Mouse (Mus musculus): Measurements from ENCODE around the gene Prcd.
"Not testable (repeated sequence)": the region's sequence is repeated elsewhere in the genome, so short reads cannot be mapped to it uniquely, and the experiment has no call there.

Gene Prcd

DNA sequence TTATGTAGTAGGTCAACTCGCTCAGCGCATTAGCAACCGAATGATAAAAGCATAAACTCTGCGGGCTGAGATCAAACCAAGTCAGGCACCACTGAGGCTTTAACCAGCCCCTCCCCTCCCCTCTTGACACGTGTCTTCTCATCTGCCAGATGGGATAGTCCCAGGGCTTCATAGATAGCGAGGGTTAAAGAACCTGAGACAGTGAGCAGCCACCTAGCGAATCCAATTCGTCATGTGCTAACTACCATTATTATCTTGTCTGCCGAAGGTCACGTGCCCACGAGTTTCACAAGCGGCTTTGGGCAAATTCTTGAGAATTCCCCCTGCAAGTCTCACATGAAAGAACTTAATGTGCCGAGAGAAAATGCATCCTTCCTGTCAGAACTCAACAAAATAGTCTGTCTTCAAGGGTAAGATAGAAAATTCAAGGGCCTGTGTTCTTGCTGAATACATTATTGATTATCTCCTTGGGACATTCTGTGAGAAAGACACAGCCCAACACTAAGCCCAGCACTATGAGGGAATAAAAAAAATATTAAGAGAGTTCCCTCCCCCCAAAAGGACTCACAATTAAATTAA, 16.5 kb downstream of the Prcd start:
- DNase-seq (ENCODE audit: low spot score), result no peak

DNA sequence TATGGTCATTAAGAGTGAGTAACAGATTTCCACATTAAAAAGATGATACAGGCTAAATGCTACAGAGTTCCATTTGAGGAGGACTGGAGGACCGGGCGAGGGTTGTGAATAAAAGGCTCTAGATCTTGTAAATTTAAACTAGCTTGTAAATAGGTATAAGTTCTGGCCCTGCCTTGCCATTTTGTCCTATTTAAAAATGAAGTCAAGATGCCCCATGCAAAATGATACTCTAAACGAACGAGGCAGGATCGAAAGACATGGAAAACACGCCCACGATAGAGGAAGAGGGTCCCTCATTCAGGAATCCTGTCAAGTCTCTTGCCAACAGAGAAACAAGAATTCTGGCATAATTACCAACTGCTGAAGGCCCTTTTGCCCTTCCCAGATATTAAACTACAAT, 17.1 kb downstream of the Prcd start:
- no peak for DNase-seq (ENCODE audit: low spot score)

DNA sequence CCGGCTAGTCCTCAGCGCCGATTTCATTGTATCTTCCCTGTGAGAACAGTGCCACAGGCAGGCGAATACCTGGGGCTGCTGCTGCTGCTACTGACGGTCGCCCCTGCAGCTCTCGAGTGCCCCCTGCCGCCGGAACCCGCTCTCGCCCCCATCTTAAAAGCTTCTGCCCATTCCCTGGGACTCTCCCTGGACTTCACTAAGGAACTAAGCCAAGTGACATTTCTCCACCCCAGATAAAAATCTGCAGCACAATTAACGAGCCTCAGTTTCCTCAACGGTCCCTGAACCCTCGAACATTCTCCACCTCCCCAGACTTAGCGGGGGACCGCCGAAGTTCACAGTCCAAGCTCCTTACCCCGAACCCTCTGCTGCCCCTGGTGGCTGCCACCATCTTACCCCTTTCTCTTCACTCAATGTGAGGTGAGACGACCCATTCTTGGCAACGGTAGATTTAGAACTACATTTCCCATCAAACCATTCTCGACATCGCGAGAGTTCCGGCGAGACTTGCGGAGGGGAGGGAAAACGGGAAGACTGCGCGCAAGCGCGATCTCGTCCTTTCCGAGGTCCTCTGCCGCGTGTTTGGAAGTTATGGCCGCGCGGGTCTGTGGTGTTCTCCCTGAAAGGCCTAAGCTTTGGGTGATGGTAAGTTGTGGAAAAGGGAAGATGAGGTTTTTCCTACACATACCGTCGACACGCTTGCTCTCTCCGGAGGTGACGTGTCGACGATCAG, 17.9 kb downstream of the Prcd start:
- peak; percentile 97 for DNase-seq (ENCODE audit: low spot score)

DNA sequence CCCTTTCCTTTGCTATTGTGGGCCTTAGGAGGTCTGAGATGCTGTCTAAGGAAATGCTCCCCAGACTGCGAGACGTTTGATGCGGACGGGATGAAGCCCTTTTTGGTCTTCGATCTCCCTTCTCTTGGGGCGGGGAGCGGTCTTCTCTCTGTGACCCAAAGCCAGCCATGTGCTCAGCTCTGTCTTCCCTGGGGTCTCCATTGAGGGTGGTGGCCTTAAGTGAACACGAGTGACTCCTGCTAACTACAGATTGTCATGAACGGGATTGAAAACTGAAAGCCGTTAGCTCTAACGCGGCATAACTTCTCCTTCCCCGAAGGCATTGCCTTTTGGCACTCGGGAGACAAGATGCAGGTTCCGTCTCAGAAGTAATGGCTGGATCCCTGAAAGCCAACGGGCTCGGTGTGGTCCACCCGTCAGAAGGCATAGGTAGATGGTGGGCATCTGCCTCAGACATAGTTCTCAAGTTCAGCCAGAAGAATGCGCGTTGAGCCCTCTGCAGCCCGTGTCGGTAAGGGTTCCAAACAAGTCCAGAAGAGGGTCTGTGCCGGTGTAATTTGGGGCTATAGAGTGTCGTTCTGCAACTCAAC, 18.6 kb downstream of the Prcd start:
- DNase-seq (ENCODE audit: low spot score), result no peak

DNA sequence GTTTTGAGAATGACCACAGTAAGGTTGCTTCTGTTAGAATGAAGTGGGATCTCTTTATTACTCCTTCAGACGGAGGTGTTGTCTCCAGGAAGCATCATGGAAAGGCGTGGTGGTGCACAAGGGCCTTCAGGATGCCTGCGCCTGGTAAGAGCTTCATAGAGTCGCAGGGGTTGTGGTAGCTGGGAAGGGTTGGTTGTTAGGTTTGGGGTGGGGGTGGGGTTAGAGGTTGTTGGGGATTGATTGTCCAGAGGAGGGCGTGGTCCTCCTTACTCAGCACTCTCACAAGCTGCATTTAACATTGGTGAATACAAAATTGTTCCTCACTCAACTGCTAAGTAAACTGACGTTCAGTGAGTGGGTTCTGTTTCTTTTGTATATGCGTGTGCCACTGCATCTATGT, 19.3 kb downstream of the Prcd start:
- DNase-seq (ENCODE audit: low spot score), result no peak

DNA sequence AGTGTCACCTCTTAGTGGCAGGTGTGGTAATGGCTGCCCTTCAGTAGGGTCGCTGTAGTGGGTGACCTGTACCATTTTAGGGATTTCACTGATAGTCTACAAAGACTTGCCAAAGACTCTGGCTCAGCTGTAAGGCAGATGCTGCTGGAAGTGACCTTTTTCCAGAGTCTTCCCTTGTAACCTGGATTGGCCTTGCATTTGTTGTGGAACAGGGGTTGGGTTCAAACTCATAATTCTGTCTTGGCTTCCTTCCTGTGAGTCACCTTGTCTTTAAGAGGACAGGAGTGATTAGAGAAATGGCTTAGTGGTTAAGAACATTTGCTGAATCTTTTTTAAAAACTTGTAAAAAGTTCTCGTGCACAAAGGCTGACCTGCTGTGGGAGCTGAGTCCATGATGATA, 20.1 kb downstream of the Prcd start:
- no peak for DNase-seq (ENCODE audit: low spot score)

DNA sequence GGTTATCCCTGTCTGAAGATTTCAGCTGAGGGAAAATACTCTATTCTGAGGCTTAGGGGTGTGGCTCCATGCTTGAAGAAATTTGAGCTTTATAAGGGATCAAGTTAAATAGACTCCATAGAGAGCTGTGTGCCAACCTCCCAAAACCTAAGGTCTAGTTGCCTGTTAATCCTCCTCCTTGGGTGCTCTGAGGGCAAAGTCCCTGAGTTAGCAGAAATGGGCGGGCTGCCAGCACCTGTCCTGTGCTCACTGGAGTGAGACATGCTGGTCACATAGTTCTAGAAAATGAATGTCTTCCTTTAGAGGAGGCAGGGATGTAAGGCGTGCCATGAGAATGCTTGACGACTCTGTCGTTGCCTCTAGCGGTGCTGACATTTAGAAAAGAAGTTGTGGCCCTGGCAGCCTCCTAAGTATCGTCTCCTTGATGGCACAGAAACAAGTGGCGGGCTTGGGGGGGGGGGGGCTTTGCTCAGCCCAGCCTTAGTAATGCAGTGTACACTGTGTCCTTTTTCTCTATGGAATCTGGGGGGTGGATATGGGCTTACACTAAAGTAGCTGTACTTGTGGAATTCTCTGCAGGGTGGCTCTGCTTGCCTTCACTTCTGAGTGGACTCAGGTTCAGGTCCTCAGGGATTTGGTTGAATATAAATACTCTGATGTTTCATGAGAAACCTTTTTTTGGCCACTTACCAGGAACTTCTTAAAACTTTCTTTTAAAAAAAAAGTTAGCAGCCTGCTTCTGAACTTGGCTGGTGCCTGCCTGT, 21.5 kb downstream of the Prcd start:
- peak; percentile 63 for DNase-seq (ENCODE audit: low spot score)

DNA sequence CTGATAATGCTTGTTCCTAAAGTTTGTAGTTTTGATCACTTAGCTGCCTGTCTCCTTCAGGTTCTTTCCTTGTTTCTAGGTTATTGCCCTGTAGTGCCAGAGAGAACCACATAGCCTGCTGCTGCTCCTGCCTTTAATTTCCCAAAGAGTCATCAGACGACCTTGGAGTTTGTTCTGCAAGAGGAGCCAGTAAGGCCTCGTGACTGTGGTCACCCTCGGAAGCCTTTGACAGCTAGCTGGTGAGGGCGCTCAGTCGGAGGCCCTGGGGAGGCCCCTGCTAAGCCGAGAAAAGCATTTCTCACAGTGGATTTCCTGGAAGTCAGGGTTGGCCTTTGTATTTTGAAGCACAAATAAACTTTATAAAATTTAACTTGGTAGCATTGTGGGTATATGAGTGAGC, 22.1 kb downstream of the Prcd start:
- DNase-seq (ENCODE audit: low spot score), result not testable (repeated sequence)

DNA sequence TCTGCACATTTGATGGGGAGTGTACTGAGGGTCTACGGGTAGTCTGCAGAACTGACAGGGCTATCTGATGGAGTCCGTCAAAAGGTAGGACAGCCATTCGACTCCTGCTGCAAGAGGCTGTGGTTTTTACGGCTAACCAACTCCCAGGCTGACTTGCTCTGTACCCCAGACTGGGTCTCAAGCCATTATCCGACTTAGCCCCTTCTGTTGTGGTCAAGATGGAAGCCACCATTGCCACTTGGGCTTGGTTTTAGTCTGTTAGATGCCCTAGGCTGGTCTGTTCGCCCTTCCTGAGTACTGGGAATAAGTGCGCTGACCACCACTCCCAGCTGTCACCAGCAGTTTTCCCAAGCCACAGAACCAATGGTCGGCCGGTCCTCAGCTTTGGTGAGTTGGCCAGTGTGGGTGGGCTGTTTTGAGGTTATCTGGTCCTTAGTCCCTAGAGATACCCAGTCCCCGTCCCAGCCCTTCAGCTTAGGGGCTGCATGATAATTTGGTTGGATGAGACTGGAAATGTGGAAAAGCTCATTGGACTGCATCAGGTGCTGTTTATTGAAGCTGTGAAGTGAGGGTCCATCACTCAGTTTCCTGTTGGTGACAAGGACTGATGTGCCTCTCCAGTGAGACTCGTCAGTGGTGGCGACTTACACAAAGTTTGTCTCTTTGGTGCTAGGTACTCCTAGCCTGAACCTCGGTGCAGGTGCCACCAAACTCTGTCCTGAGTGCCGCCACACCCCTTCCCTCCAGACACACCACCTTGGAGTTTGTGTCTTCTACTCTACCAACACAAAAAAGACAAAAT, 23.0 kb downstream of the Prcd start:
- DNase-seq (ENCODE audit: low spot score), result no peak

DNA sequence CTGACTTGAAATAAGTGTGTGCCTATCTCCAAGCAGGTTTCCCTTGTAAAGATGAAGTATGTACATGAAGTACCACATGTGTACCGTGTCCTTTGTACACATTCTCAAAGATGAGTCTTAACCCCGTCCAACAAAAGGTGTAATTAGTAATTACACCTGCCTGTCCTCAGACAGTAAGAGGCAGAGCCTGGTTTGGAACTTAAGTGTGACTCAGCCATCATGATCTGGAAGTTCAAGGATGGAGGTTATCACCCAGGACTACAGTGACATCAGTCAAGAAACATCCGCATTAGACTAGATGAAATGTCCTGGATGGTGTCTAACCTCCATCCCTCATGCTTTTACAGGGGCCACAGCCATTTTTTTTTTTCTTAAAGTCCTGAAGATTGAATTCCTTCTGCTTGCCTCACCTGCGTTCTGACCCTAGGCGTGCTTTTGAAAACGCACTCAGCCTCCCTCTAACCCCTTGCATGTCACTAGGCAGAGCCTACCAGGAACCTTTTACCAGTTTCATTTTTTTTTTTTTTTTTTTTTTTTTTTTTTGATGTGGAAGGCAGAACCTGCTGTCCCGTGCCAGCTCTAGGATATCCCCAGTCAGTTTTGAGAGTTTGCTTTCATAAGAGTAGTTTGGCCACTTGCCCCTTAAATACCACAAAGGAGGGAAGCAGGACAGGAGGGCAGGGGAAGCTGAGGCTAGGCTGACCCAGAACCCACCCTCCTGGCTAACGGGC, 24.5 kb downstream of the Prcd start:
- no peak for DNase-seq (ENCODE audit: low spot score)

DNA sequence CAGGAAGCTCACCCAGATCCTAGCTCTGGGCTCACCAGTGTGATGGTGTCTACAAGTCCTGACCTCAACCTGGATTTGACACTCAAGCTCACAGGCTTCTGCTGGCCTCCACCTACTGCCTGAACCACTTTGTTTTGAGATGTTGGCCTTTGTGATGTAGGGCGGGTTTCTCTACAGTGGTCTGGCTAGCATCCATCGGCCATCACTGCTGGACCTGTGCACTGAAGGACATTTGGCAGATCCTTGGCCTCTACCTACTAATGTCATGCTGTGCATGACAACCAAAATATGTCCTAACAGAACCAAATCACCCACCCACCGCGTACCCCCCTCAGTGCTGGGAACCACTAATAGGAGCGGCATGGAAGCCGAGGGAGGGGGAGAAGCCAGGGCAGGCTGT, 25.8 kb downstream of the Prcd start:
- DNase-seq (ENCODE audit: low spot score), result no peak

DNA sequence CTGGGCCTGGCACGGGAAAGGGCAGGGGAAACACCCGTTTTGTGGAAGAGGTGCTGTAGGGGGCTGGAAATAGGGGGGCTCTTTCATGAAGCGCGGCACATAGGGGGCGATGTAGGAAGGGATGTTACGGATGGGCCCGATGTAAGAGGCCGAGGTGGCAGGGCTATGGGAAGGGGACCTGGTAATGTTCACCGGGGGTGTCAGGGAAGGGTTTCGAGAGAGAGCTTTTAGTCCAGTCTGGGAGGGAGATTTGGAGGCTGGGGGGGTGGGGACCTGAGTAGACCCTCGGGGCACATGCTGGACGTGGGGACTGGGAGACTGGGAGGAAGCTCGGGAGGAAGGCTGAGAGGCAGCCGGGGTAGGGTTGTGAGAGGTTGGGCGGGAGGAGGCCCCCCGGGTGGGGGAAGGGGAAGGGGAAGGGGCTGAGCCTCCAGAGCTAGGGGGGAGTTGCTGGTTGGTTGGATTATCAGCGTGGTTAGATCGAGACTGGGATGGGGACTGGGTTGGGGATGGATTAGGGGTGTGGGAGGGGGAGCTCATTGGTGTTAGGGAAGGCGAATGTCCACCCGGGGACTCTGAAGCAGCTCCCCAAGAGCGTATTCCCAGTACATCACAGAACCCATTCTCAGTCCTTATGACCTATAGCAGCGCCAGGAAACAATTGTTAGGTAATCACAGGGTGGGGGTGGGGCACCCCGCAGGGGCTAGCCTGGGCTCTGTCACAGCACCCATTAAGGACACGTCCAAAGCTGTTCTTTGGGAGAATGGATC, 27.2 kb downstream of the Prcd start:
- no peak for DNase-seq (ENCODE audit: low spot score)

DNA sequence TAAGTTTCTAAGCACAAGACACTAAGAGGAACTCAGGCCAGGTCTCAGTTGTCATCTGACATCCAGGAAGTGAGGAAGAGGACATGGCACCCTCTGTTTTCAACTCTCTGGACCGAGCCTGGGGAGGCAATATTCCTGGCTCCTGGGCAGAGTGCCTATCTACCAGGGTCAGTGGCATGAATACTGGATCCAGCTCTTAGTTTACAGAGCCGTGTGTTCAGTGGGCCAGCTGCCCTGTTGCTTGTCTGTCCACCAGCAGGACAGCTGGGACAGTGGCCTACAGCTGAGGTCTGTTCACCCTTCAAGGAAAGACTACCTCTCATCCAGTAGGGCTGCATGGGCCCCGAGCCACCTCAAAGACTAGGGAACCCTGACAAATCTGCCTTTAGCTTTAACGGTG, 27.8 kb downstream of the Prcd start:
- DNase-seq (ENCODE audit: low spot score), result no peak

DNA sequence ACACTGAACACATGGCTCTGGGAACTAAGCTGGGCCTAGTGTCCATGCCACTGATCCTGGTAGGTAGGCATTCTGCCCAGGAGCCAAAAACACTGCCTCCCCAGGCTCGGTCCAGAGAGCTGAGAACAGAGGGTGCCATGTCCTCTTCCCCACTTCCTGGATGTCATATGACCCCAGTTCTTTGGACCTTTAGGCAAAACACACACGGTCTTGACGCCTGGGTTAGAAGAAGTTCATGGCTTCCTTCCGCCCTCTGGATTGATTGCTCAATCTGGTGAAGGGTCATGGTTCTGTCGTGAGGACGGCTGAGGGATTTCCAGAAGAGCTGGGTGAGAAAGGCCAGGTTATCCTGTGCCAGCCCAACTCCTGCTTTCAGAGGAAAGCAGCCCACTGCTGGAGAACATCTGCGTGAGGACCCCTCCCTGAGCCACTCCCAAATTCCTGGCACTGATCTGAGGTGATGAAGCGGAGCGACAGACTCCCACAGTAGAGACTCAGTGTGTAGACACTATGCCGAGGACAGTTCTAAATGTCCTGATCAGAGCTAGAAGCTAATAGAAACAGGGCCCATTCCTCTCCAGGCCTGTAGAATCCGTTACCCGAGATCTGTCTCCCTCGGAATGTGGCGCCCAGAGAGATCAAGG, 29.3 kb downstream of the Prcd start:
- no peak for DNase-seq (ENCODE audit: low spot score)

DNA sequence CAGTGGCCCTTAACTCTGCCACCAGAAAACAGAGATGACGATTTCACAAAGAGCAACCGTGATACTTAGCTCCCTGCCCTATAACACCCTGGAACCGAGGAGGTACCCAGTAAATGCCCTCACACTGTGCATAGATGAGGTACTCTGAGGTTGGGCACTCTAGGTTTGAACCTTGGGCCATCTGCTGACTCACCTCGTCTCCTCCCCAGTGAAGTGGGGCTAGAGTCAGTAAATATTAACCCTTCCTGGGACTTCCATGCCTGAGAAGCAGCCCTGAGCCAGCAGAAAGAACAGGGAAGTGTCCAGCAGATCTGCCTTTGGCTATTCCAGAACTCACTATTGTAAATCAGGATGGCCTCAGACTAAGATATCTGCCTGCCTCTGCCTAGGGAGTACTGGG, 30.4 kb downstream of the Prcd start:
- no peak for DNase-seq (ENCODE audit: low spot score)

DNA sequence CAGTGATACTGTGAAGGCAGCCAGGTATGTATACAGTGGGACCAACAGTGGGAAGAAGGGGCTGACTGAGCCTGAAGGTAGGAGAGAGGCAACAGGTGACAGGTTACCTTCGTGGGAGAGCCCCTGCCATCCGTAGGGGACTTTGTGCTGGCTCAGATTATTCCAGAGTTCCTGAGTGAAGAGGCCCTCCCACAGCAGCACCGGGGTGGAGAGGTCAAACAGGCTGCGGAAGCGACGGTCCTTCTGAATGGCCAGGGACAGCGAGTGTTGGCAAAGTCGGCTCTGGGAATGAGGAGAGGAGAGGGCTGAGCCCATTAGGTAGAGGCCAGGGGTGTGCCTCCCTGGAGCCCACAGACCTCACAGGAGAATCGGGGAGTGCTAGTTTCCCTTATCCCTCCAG, 32.4 kb downstream of the Prcd start:
- no peak for DNase-seq (ENCODE audit: low spot score)

DNA sequence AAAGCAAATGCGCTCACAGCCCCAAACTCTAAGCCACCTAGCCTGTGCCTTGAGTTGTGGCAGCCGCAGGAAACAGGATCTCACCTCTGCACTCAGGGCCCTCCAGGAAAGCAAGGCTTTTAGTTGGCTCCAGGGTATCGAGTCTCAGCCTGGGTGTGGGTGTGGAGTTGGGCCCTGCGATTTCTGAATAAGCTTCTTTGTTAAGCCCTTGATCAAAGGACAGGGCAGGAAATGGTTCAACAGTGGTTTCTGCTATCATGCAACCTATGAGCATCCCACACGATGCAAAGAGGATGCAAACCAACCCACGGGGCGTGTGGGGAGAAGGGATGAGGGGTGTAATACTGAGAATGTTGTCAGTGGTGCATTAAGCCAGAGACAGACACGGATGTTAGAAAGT, 34.6 kb downstream of the Prcd start:
- DNase-seq (ENCODE audit: low spot score), result no peak

DNA sequence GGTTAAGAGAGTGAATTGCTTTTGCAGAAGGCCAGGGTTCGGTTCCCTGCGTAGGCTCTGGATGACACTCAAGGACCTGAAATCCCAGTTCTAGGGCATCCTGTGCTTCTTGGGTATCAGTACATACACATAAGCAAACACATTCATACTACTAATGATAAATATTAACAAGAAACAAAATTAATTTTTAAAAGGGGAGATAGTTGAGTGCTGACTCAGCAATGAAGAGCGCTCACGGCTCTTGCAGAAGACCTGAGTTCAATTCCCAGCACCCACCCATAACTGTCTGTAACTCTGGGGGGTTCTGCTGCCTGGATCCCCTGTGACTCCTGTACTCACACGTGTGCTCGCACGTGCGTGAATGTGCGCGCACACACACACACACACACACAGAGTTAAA, 36.3 kb downstream of the Prcd start:
- no peak for DNase-seq (ENCODE audit: low spot score)

DNA sequence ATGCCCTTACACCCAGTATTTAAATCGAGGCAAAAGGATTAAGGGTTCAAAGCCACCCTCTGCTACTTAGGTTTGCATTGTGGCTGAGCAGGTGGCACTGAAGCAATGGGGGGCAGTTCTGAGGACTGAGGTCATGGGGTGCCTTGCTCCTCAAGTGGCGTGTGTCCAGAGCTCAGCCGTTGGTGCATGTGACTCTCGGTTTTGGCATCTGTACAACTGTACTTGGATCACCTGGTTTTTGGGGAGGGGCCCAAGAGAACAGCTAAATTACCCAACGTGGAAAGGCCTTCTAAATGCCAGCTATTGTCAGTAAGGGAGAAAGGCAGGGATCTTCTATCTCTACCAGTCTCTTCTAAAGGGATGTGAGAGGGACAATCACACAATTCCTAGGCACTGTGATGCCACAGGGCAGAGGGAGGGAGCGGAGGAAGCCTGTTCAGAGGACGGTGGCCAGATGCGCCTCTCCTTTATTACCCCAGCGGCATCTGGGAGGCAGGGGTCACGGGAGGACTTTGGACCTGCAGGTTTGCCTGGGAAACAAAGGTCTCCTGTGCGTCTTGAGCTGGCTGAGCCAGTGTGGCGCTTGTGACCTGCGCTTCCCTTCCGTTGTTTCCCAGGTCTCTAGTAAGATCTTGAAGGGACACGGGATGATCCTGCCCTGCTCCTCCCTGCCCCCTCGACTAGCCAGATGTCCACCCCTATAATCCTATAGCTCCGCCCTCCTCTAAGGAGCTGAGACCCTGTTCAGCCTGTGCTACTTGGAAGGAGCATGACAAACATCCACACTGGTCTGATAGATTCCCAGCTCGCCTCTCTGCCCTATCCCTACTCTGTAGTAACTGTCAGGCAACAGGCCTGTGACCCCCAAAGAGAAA, 37.6 kb downstream of the Prcd start:
- DNase-seq (ENCODE audit: low spot score), result no peak
